Mouse (Mus musculus) natural killer cell, adult 2 months (primary cell): ENCODE data around the gene Pax3.

ENCODE experiments used
- DNase-seq, 2 experiments: peaks; one replicate each; pipeline ENCODE4 v3.0.0; 2022; ENCODE audit warnings: low spot score in 2 of 2

The Pax3 gene

DNA sequence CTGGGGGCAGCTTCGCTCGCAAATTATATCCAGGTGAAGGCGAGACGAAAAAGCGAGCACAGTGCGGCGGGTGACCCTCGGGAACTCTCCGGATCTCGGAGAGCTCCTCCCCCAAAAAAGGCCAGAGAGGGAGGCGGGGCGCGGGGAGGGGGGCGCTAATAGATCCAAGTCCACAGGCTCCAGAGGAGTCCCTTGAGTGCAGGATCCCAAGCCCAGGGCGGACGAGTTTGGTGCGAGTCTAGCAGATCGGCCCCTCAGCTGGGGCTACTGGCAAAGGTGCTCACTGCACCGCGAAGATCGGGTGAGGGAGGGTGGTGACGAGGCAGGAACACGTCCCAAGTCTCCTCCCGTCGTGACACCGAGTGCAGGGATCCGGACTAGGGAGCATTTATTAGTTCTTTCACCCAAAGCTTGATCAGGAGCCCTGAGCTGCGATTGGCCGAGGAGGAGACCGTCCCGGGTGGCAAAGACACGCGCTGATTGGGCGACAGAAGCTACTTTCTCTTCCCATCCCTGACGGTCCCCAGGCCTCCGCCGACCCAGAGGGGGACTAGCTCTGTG, at the start of gene Pax3:
Gene Pax3 (minus strand): TSS at position 384 of the 561 bp plus-strand sequence.
- DNase-seq = no peak

GRCm38 (mm10) chr1:78234306-78234705, 37.4 kb upstream of the Pax3 start:
- DNase-seq = no peak

DNA sequence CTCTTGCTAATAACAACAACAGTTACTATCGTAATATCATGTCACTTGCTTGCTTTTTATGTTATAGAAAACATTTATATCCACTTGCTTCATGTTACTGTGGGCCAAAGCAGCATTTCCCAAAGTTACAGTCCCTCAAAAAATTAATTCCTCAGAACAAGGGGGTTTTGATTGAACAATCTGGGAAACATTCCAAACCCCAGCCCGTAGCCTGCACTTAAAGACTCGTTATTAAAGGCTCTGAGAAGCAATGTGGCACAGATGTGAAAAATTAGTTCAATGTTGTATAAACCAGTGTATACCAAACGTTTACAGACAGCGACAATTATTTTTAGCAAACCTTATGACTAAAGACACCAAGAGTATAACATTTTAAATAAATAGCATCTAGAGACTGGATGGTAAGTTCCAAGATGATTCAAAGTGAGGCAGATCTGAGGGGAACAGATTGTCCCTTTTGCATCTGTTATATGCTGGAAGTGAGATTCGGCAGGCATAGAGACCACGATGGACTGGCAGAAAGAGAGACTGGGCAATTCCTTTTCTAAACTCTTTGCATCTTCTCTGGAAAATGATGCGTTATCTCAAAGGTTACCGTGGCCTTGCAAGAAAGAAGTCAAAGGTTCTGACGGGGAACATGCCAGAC, 35.1 kb upstream of the Pax3 start:
- no peak for DNase-seq

- no peak for DNase-seq
Observed at GRCm38 (mm10) chr1:78229801-78230200, 32.9 kb upstream of the Pax3 start.

DNA sequence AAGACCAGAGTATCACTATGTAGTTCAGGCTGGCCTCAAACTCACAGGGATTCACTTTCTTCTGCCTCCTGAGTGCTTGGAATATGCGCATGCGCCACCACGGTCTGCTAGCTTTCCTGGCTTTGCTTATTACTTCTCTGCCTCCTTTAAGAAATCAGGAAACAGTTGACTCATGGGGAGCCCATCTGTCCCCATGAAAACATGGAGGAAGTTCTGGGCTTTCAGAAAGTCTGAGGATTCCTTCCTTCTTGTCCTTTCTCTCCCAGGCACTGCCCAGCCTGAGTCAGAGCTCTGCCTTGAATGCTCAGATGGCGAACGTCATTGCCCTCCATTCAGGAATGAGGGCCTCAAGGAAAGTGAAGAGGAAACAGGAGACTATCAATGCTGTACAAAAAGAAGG, 31.8 kb upstream of the Pax3 start:
- DNase-seq = no peak

DNA sequence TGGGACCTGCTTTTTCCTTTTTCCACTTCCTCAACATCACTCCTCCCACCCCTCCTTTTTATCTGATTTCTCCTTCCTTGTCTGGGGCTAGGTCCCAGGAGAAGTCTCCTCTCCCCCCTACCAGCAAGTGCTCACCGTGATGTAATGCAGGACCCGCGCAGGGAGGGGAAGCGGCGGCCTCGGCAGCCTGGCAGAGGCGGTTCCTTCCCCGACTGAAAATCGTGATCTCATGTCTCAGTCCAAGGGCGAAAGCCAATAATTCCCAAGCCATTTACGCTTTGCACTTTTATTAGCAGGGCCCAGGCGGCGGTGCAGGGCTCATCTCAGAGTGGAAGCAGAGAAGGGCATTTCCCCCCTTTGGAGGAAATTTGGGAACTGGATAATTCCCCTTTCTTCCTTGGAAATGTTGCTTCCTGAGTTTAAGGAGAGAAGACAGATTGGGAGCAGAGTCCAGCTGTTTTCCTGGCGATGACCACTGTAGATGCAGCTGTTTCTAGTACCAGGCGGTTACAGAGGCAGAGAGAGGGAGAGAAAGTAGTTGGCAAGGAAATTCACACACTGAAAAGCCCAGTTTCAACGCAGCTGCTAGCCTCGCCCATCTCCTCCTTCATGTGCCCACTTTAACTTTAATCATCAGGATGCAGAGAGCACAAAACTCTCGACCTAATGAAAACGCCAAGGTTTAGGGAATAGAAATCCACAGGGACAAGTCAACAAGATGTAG, 21.3 kb upstream of the Pax3 start:
- no peak for DNase-seq

DNA sequence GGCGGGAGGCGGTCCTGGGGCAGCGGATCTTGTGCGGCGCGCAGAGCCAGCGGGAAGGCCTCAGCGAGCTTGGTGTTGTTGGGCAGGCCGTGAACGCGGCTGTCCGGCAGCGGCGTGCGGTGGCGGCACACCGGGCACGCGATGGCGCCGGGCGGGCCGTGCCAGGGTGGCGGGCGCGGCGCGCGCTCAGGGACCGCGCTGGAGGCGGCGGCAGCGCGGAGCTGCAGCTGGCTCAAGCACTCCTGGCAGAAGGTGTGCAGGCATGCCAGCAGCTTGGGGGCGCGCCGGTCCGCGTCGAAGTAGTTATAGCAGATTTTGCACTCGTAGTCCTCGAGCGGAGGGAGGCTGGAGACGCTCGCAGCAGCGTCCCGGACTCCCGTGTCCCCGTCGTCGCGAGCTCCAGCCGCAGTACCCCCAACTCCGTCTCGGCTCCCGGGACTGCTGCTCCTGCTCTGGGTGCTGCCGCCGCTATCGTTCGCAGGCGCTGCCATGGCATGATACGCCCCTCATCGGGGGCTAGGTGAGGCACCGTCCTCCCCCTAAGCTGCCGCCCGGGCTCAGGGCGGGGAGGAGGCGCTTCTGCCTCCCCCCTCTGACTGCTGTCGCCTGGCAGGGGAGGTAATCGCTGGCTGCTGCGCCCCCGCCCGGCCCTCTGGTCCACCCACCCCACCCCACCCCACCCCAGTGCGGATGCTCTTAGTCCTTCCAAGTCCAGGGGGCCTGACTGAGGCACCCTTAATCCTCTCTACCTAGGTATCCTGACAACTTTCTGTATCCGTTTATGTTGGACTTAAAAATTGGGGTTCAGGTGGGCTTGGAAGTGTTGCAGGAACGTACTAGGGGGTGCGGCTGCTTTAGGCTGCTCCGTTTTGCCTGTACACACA, 20.5 kb upstream of the Pax3 start:
- no peak for DNase-seq

DNA sequence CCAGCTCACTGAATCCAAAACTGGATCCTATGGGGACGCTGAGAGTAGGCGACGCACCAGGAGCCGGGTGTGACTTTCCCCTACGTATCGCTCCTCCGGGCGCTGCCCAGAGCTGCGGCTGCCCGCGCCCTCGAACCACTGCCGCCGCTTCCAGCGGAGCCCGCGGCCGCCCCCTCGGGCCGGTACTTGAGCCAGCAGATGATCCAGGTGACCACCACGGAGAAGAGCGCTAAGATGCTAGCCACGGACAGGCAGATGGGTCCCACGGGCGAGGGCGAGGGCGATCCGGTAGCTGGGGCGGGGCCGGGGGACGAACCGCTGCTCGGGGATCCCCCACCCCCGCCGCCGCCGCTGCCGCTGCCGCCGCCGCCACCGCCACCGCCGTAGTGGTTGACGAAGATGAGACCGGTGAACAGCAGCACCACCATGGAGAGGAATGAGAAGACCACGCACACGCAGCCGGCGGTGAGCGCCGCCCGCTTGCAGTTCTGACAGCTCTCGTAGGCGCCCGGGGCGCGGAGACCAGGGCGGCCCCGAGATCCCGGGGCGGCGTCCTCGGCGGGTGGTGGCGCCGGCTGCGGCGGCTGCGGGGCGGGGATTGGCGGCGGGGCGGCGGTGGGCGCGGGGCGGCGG, 19.7 kb upstream of the Pax3 start:
- no peak for DNase-seq

DNA sequence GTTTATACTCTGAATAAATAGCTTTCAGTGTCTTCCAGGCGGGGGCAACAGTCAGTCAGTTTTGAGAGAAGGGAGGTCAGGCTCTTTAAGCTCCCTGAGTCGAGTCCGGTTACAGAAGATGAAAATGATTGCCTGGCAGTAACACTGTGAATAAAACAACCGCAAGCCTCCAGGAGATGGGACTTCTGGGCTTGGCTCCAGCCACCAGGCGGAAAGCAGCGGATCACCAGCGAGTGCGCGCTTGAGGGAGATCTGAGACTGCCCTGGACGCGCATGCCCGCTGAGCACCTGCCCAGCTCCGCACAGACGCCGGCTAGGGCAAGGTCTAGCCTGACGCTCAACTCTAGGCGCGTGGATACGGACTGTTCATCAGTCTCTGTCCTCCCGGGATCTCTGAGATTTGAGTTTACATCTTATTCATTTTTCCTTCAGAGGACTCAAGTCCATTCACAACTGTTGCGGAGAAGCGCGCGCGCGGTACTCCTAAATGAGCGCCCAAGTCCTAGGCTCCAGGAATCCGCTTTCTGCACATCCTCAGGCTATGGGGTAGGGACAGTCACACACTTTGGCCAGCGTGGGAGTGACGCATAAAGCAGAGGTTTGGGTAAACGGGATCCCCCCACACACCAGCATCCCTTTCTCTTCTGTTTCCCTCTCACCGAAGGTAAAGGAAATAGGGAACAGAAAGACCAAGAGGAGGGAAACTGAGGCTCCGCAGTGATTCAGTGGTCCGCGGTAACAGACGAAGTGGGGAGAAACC, 19.0 kb upstream of the Pax3 start:
- DNase-seq = no peak

DNA sequence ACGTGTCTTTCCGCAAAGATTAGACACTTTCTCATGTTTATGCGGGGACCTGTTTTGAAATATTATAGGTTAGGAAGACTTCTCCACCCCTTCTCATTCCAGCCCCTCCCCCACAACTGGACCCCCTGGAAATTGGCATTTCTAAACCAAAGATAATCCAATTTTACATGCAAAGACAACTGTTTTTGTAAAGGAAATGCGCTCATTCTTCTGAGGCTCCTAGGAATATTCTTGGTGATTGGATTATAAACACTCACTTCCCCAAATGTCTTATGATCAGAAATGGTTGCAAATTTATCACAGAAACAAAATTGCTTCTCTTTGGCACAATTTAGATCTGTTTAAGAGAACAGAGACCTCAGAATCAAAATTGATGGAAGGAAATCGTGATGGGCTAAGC, 14.1 kb upstream of the Pax3 start:
- DNase-seq = no peak

DNA sequence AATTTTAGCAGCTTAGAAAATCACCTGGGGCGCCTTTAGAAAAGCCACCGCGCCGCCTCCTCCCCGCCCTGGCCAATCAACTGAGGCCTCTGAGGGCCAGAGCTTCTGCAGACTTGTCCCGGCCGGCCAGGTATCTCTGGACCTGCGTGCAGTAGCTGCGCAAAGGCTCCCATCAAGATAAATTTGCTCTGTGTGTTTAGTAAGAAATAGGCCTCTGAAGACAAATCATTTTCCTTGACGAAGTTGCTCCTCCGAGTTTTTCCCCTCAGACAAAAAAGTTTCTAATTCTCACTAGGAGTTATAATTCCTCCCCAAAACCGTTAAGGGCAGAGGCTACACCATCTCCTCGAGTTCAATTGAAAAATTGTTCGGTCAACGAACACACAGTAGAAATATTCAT, 13.6 kb upstream of the Pax3 start:
- DNase-seq = no peak

DNA sequence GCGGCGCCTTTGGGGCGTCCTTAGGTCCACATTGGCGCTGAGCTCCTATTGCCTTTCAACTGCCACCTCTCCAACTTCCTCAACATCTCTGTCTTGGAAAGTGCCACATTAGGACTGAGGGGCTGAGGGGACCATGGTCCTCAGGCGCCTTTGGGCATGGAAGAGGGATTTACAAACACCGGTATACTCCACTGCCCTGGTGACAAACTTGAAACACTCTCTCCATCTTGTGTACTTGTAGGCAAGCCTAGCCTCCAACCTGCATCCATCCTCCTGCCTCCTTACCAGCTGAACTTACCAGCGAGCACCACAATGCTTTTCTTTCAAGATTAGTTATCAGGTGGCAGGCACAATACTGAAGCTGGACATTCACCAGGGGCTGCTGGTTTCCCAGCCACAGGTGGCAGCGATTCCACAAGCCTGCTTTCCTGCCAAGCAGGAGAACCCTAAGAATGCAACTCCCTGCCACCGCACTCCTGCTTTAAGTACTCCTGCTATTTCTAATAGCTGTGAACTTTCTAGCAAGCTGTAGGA, 11.4 kb upstream of the Pax3 start:
- DNase-seq = no peak

DNA sequence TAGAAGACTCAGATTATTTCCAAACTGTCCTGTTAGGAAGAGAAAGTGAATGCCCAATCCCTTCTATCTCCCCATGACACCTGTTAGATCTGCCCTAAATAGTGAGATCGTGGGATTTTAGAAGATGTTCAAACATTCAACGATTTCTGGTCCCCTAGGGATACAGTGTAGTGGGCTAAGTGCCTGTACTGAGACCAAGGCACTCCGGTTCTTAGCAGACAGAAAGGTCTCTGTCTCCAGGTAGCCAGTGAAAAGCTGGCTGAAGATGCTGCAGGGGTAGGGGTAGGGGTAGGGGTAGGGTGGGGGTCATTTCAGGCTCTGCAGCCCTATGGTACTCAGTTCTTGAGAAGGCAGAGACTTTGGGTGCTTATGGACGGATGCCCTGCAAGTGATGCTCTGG, 7.4 kb upstream of the Pax3 start:
- DNase-seq = no peak

DNA sequence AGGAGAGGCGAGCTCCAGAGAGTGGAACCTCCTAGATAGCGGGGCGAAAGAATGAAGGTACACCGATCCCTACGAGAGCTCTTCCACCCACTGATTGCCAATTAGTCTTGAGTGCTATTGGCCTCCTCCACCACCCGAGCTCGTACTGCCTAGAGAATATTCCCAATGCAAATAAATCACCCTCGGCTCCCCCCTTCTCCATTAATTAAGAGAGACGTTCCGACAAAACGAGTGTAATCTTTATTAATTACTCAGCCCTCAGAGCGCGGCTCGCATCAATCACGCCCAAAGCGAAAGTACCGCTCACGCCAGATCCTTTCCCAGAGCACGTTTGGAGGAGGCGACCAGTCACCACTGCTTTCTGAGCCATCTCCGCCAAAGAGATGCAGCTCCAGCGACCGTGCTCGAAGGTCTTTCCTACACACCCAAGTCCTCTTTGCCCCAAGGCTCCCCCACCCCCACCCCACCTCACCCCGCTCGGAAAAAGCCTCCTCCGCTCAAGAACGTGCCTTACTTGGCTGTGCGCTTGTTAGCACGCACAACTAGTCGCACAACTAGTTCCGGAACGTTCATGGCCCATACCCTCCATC, 6.8 kb upstream of the Pax3 start:
- no peak for DNase-seq

DNA sequence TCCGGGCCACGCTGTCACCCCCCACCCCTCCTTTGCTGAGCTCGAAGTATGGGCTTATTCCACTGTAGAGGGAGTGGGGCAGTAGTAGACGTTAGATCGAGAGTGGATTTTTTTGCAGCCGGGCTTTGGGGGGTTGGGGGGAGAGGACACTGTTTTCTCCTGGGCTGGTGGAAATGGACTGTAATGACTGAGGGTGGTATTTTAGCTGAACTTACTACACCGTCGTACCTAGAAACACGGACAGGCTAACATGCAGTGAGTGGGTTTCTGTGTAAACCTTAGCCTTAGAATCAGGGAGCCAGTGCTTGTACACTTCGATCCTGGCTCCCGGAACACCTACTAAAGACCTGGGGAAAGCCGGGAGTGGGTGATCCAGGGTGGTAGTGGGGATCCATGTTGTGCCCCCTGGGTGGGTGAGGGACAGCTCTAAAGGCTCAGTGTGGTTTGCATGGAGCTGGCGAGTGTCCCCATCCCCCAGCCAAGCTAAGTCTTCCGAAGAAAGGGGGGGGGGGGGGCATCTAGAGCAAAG, 6.2 kb upstream of the Pax3 start:
- no peak for DNase-seq

DNA sequence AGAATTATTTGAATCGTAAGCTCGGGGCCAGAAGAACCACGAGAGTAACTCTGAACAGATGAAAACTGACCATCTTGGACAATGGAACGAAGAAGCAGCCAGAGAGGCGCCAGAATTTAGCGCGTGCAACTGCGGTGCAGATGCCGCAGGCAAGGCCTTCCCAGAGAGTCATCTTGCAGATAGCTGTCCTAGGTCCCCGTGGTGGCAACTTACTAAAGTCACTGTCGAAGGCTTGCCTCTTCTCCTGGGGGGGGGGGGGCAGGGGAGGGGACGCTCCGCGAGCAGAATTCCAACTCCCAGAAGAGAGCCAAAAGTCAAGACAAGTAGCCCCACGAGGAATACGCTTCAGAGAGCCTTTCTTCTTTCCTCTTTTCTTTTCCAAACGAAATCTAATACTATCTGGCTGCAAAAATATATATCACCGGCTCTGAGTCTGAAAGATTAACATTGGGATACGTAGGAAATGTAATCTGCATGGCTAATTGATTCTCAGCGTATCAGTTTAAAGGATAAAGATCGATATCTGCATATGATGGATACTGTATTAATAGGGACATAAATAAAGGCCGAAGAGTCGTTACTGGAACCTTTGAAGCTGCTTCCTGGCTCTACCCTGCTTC, 5.6 kb upstream of the Pax3 start:
- DNase-seq = no peak

DNA sequence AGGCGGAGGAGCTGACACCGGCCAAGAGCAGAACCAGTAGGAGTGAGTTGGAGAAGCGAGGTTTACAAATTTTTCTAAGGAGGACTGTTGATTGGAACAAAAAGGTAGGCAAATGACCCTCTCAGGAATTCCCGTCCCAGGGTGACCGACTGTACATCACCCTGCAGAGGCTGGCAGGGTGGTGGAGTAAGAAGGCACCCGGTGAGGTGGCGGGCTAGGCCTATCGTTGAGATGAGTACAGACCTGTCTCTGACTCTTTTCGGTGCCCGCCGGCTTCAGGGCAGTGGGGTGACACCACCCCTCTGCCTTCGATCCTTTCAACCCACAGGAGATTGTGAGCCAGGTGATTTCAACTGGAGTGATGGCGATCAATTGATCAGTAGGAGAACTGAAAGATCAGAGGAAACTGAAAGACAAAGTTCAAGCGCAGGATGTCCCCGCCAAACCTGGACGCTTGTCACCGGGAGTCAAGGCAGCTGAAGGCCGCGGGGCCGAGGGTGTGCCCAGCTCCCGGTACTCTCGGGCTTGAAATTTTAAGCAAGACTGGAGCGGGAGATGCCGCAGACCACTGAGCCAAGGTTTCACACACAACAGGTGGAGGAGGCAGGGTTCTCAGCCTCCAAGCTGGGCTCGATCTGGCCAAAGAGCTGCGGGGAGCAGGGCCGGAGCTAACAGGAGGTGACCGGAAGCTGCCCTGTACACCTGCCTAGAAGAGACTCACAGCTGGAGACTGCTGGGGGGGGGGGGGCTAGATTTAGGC, 4.5 kb upstream of the Pax3 start:
- DNase-seq = no peak

DNA sequence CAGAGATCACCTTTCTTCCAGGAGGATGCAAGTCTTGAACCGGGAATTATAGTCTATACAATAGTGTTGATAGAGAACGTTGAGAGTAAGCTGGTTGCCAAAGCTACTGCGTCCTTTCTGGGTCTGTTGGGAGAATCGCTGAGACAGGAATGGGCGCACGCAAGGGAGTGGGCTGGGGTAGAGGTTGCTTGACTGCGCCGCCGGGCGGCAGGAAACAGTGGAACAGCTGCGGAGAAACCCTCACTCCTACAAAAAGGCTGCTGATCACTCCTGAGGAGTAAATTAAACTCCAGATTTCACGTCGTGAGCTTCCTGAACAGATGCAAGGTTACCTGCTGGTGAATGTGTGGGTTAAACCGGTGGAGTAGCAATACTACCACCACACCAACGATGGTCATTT, 3.3 kb upstream of the Pax3 start:
- no peak for DNase-seq

GRCm38 (mm10) chr1:78199221-78199620, 2.3 kb upstream of the Pax3 start:
- no peak for DNase-seq
